Mouse (Mus musculus) T-helper 17 cell (primary cell): Measurements from ENCODE around the gene Naip6.
"Not testable (repeated sequence)": the region's sequence is repeated elsewhere in the genome, so short reads cannot be mapped to it uniquely, and the experiment has no call there.

ENCODE experiments used
- in situ Hi-C, 2 experiments: fragments of 300-600 bp; cut with MboI, MseI; formaldehyde crosslinking; loops; 1 replicate in 1 of 2; 2 replicates in 1 of 2; pipeline ENCODE4 v1.15.1; 2025; ENCODE audit warnings: high pct_unique_total_duplicates in 2 of 2

Gene Naip6

GRCm38 (mm10) chr13:100317256-100317893 lies at the start of gene Naip6:
Gene Naip6 (minus strand): TSS chr13:100317674.
- in situ Hi-C loops: loop anchor here (5.0 kb wide), 1 partner anchor 70 kb away; the partner anchor contains the start of gene Naip5 (in 2 of the 2)

- in situ Hi-C loops: loop anchor here (5.0 kb wide), 1 partner anchor 75 kb away; no protein-coding TSS in a partner anchor
Observed at GRCm38 (mm10) chr13:100352315-100352714, 34.8 kb upstream of the Naip6 start.

- in situ Hi-C loops: loop anchor here (5.0 kb wide), 2 partner anchors 77 to 78 kb away; no protein-coding TSS in a partner anchor
Observed at GRCm38 (mm10) chr13:100349510-100350173, 32.2 kb upstream of the Naip6 start.

GRCm38 (mm10) chr13:100341822-100342221 lies 24.3 kb upstream of the Naip6 start:
- in situ Hi-C loops: no loop called here

GRCm38 (mm10) chr13:100331728-100332127 lies 14.3 kb upstream of the Naip6 start:
- in situ Hi-C loops: not testable (repeated sequence)

- in situ Hi-C loops: not testable (repeated sequence)
Observed at GRCm38 (mm10) chr13:100328899-100329298, 11.4 kb upstream of the Naip6 start.

- in situ Hi-C loops: not testable (repeated sequence)
Observed at GRCm38 (mm10) chr13:100328029-100328428, 10.6 kb upstream of the Naip6 start.

GRCm38 (mm10) chr13:100322266-100322837 lies 4.9 kb upstream of the Naip6 start:
- in situ Hi-C loops: not testable (repeated sequence)

GRCm38 (mm10) chr13:100284611-100285010 lies 32.9 kb downstream of the Naip6 start:
- in situ Hi-C loops: no loop called here

- in situ Hi-C loops: loop anchor here (5.0 kb wide), 2 partner anchors 54 to 76 kb away; no protein-coding TSS in a partner anchor
Observed at GRCm38 (mm10) chr13:100271474-100272132, 45.9 kb downstream of the Naip6 start.

GRCm38 (mm10) chr13:100256996-100257395 lies 60.5 kb downstream of the Naip6 start:
- in situ Hi-C loops: not testable (repeated sequence)

- in situ Hi-C loops: not testable (repeated sequence)
Observed at GRCm38 (mm10) chr13:100255925-100256324, 61.5 kb downstream of the Naip6 start.

GRCm38 (mm10) chr13:100251897-100252296 lies 65.6 kb downstream of the Naip6 start:
- in situ Hi-C loops: not testable (repeated sequence)

- in situ Hi-C loops: loop anchor here (5.0 kb wide), 1 partner anchor 70 kb away; the partner anchor contains the start of gene Naip6 (in 2 of the 2)
Observed at GRCm38 (mm10) chr13:100246896-100247519, 70.5 kb downstream of the Naip6 start.

- in situ Hi-C loops: loop anchor here (5.0 kb wide), 1 partner anchor 71 kb away; the partner anchor contains the start of gene Naip6 (in 2 of the 2)
Observed at GRCm38 (mm10) chr13:100246223-100246622, 71.3 kb downstream of the Naip6 start, which contains the start of gene Naip5. Gene Naip5 (minus strand): TSS chr13:100246323.

GRCm38 (mm10) chr13:100243702-100244101 lies 73.8 kb downstream of the Naip6 start:
- in situ Hi-C loops: no loop called here
